Mouse (Mus musculus) kidney, postnatal 0 days (tissue): Measurements from ENCODE around the gene Mast4. TPM values are rescaled to one million over a fixed set of nuclear protein-coding genes. Genes with fewer than 3 reads are reported as not detected.

Source experiments
- ATAC-seq: fragments of 200-750 bp; cut with Nextera tagmentation; replicated peaks from 2 replicates; pipeline ENCODE4 v1.8.0; 2017; ENCODE audit warnings: low read depth, moderate number of reproducible peaks, moderate TSS enrichment, moderate library complexity; ENCODE audit not compliant: low FRiP score
- DNase-seq: peaks from one replicate; pipeline ENCODE4 v3.0.0-alpha.2; 2016; ENCODE audit warnings: low spot score
- H3K27ac ChIP-seq: fragments of 300-500 bp; sonication (generic); 2 replicates; pipeline ENCODE4 v1.5.1; 2014; ENCODE audit warnings: mild to moderate bottlenecking
- H3K27me3 ChIP-seq: fragments of 300-500 bp; sonication (generic); 2 replicates; pipeline ENCODE4 v1.6.1; 2014; ENCODE audit warnings: low read length, mixed read lengths; ENCODE audit not compliant: insufficient read depth
- H3K36me3 ChIP-seq: fragments of 300-500 bp; sonication (generic); 2 replicates; pipeline ENCODE4 v1.6.1; 2014; ENCODE audit warnings: low read length, mixed read lengths; ENCODE audit not compliant: insufficient read depth
- H3K4me1 ChIP-seq: fragments of 300-500 bp; sonication (generic); replicated peaks from 2 replicates; pipeline ENCODE4 v1.6.1; 2014; ENCODE audit warnings: antibody characterized with exemption, low read length, mixed read lengths; ENCODE audit not compliant: insufficient read depth
- H3K4me2 ChIP-seq: fragments of 300-500 bp; sonication (generic); 2 replicates; pipeline ENCODE4 v1.6.1; 2014; ENCODE audit warnings: mild to moderate bottlenecking, low read length, moderate library complexity, mixed read lengths
- H3K4me3 ChIP-seq: fragments of 300-500 bp; sonication (generic); replicated peaks from 2 replicates; pipeline ENCODE4 v1.5.1; 2014; ENCODE audit warnings: low read depth, low read length
- H3K9ac ChIP-seq: fragments of 300-500 bp; sonication (generic); 2 replicates; pipeline ENCODE4 v1.6.1; 2014; ENCODE audit warnings: low read depth, low read length
- H3K9me3 ChIP-seq: fragments of 300-500 bp; sonication (generic); replicated peaks from 2 replicates; pipeline ENCODE4 v1.6.1; 2016; ENCODE audit warnings: low read length, inconsistent platforms, mixed read lengths
- CTCF ChIP-seq: IDR thresholded peaks from 2 replicates; pipeline ENCODE4 v1.5.1; 2016; ENCODE audit warnings: antibody characterized with exemption, low read depth, mild to moderate bottlenecking, moderate library complexity
- WGBS: fragments of 180-500 bp; shearing (Covaris S2); extraction: QIAGEN DNeasy Blood & Tissue Kit; methylation state at CpG from one replicate; pipeline ENCODE4 v1.1.7; 2014; 5-methylcytosine and 5-hydroxymethylcytosine counted together
- polyA plus RNA-seq: library from polyadenylated mRNA; unstranded; fragments of >200 nt; fragmentation: Nextera tagmentation; extraction: Ambion mirVana; gene quantifications from 2 replicates; pipeline ENCODE4 v1.2.1, GENCODE M21; 2015

Gene Mast4
- polyA plus RNA-seq, 1 experiment from 2014 or later: 10.6 TPM

GRCm38 (mm10) chr13:102725416-102725815, 608.9 kb downstream of the Mast4 start:
- no peak overlapping the region for H3K4me2 ChIP-seq
- no peaks in the 10 kb centered on the region for H3K9me3 ChIP-seq
- H3K27me3 ChIP-seq: no peaks in the 10 kb centered on the region
- peak; percentile 15 for DNase-seq
- H3K27ac ChIP-seq: no peak overlapping the region
- H3K36me3 ChIP-seq: no peaks in the 10 kb centered on the region
- H3K4me1 ChIP-seq: no peaks in the 10 kb centered on the region
- H3K4me3 ChIP-seq: no peak overlapping the region
- no peak for TF ChIP-seq CTCF
- no peak overlapping the region for H3K9ac ChIP-seq
- no peak for ATAC-seq

GRCm38 (mm10) chr13:102716973-102717372, 617.3 kb downstream of the Mast4 start:
- H3K36me3 ChIP-seq: no peaks in the 10 kb centered on the region
- no peak overlapping the region for H3K4me2 ChIP-seq
- WGBS: 89% methylated on average over 1 of the region's 1 CpGs
- TF ChIP-seq CTCF: no peak
- ATAC-seq (no peak), DNase-seq (no peak)
- no peak overlapping the region for H3K9ac ChIP-seq
- H3K27me3 ChIP-seq: no peaks in the 10 kb centered on the region
- H3K4me1 ChIP-seq: no peaks in the 10 kb centered on the region
- no peaks in the 10 kb centered on the region for H3K9me3 ChIP-seq
- H3K27ac ChIP-seq: no peak overlapping the region
- H3K4me3 ChIP-seq: no peak overlapping the region

GRCm38 (mm10) chr13:102700744-102701143, 633.6 kb downstream of the Mast4 start:
- no peaks in the 10 kb centered on the region for H3K9me3 ChIP-seq
- H3K4me2 ChIP-seq: no peak overlapping the region
- no peak overlapping the region for H3K9ac ChIP-seq
- no peak for TF ChIP-seq CTCF
- H3K27ac ChIP-seq: no peak overlapping the region
- DNase-seq (no peak), ATAC-seq (no peak)
- peaks cover 7% of the 10 kb centered on the region; the same call in 1 of the 2 replicates for H3K4me1 ChIP-seq
- H3K27me3 ChIP-seq: no peaks in the 10 kb centered on the region
- 84% methylated on average over 3 of the region's 3 CpGs for WGBS
- H3K4me3 ChIP-seq: no peak overlapping the region
- no peaks in the 10 kb centered on the region for H3K36me3 ChIP-seq

GRCm38 (mm10) chr13:102700176-102700575, 634.1 kb downstream of the Mast4 start:
- Histone ChIP-seq H3K4me1 (peaks cover 7% of the 10 kb centered on the region; the same call in 1 of the 2 replicates), H3K4me3 (no peak overlapping the region), H3K27me3 (no peaks in the 10 kb centered on the region), H3K36me3 (no peaks in the 10 kb centered on the region), H3K27ac (no peak overlapping the region), H3K9ac (no peak overlapping the region), H3K9me3 (no peaks in the 10 kb centered on the region), H3K4me2 (no peak overlapping the region)
- no peak for TF ChIP-seq CTCF
- DNase-seq (no peak), ATAC-seq (no peak)
- WGBS: 83% methylated on average over 5 of the region's 5 CpGs

- H3K9ac ChIP-seq: peak overlapping the region; percentile 51; the same call in 1 of the 2 replicates
- DNase-seq (peak; percentile 83), ATAC-seq (peak; percentile 73; the same call in 1 of the 2 replicates)
- WGBS: 27% methylated on average over 14 of the region's 14 CpGs
- TF ChIP-seq CTCF: no peak
- peak overlapping the region; percentile 66 for H3K27ac ChIP-seq
- peaks cover 7% of the 10 kb centered on the region; the same call in 1 of the 2 replicates for H3K4me1 ChIP-seq
- H3K27me3 ChIP-seq: no peaks in the 10 kb centered on the region
- 0 out of 2 replicates have a peak overlapping the region, but pooled peaks have one; percentile 11 for H3K4me3 ChIP-seq
- no peaks in the 10 kb centered on the region for H3K9me3 ChIP-seq
- peak overlapping the region; percentile 48 for H3K4me2 ChIP-seq
- H3K36me3 ChIP-seq: no peaks in the 10 kb centered on the region
Observed at GRCm38 (mm10) chr13:102698751-102699323, 635.5 kb downstream of the Mast4 start.

GRCm38 (mm10) chr13:102698335-102698734, 636.0 kb downstream of the Mast4 start:
- Histone ChIP-seq H3K27ac (peak overlapping the region; percentile 66; the same call in 1 of the 2 replicates), H3K36me3 (no peaks in the 10 kb centered on the region), H3K27me3 (no peaks in the 10 kb centered on the region), H3K4me3 (0 out of 2 replicates have a peak overlapping the region, but pooled peaks have one; percentile 11), H3K4me1 (peaks cover 7% of the 10 kb centered on the region; the same call in 1 of the 2 replicates), H3K4me2 (peak overlapping the region; percentile 48), H3K9ac (peak overlapping the region; percentile 51; the same call in 1 of the 2 replicates), H3K9me3 (no peaks in the 10 kb centered on the region)
- WGBS: 27% methylated on average over 10 of the region's 10 CpGs
- TF ChIP-seq CTCF: no peak
- ATAC-seq (no peak), DNase-seq (no peak)
